Mouse (Mus musculus) liver, embryonic 13.5 days (tissue): ENCODE data around the gene Gm17334. TPM values are rescaled to one million over a fixed set of nuclear protein-coding genes. Genes with fewer than 3 reads are reported as not detected.

Experiments
- ATAC-seq: fragments of 200-750 bp; cut with Nextera tagmentation; 2 replicates; pipeline ENCODE4 v1.8.0; 2017; ENCODE audit warnings: low read depth, mild to moderate bottlenecking, moderate number of reproducible peaks, moderate library complexity
- DNase-seq: peaks from one replicate; pipeline ENCODE4 v3.0.0; 2022
- H3K27ac ChIP-seq: fragments of 300-500 bp; sonication (generic); 2 replicates; pipeline ENCODE4 v1.5.1; 2015; ENCODE audit warnings: moderate library complexity, mild to moderate bottlenecking, inconsistent platforms
- H3K27me3 ChIP-seq: fragments of 300-500 bp; sonication (generic); 2 replicates; pipeline ENCODE4 v1.6.1; 2015; ENCODE audit warnings: mild to moderate bottlenecking, inconsistent platforms
- H3K36me3 ChIP-seq: fragments of 300-500 bp; sonication (generic); 2 replicates; pipeline ENCODE4 v1.6.1; 2015; ENCODE audit warnings: mild to moderate bottlenecking, inconsistent platforms
- H3K4me1 ChIP-seq: fragments of 300-500 bp; sonication (generic); replicated peaks from 2 replicates; pipeline ENCODE4 v1.6.1; 2015; ENCODE audit warnings: inconsistent platforms
- H3K4me2 ChIP-seq: fragments of 300-500 bp; sonication (generic); 2 replicates; pipeline ENCODE4 v1.6.1; 2015; ENCODE audit warnings: inconsistent platforms, mild to moderate bottlenecking, moderate library complexity
- H3K4me3 ChIP-seq: fragments of 300-500 bp; sonication (generic); replicated peaks from 2 replicates; pipeline ENCODE4 v1.5.1; 2015; ENCODE audit warnings: mild to moderate bottlenecking, inconsistent platforms
- H3K9ac ChIP-seq: fragments of 300-500 bp; sonication (generic); 2 replicates; pipeline ENCODE4 v1.6.1; 2015; ENCODE audit warnings: mild to moderate bottlenecking, inconsistent platforms
- H3K9me3 ChIP-seq: fragments of 300-500 bp; sonication (generic); replicated peaks from 2 replicates; pipeline ENCODE4 v1.6.1; 2016; ENCODE audit warnings: inconsistent platforms
- WGBS: fragments of 180-500 bp; shearing (Covaris S2); methylation state at CpG from one replicate; pipeline ENCODE4 v1.1.7; 2015; ENCODE audit not compliant: insufficient replicate concordance; 5-methylcytosine and 5-hydroxymethylcytosine counted together
- polyA plus RNA-seq: library from polyadenylated mRNA; unstranded; fragments of >200 nt; fragmentation: Nextera tagmentation; extraction: Ambion mirVana; gene quantifications from 2 replicates; pipeline ENCODE4 v1.2.1, GENCODE M21; 2015

Gene Gm17334
- polyA plus RNA-seq, 1 experiment from 2014 or later: not detected

GRCm38 (mm10) chr11:53769185-53769576 is 3.8 kb downstream of the Gm17334 start:
- Histone ChIP-seq H3K4me2 (peak overlapping the region; percentile 88), H3K36me3 (peaks cover 11% of the 10 kb centered on the region), H3K27ac (no peak overlapping the region), H3K4me1 (peaks cover 35% of the 10 kb centered on the region), H3K9me3 (no peaks in the 10 kb centered on the region), H3K9ac (peak overlapping the region; percentile 38; the same call in 1 of the 2 replicates), H3K27me3 (peaks cover 46% of the 10 kb centered on the region), H3K4me3 (peak overlapping the region; percentile 68)
- ATAC-seq (no peak), DNase-seq (no peak)
- 58% methylated on average over 12 of the region's 12 CpGs for WGBS

GRCm38 (mm10) chr11:53768422-53769184 is 4.4 kb downstream of the Gm17334 start:
- WGBS: 60% methylated on average over 13 of the region's 13 CpGs
- Histone ChIP-seq H3K36me3 (peaks cover 6% of the 10 kb centered on the region), H3K4me3 (no peak overlapping the region), H3K27ac (no peak overlapping the region), H3K27me3 (peaks cover 49% of the 10 kb centered on the region), H3K4me2 (no peak overlapping the region), H3K4me1 (peaks cover 41% of the 10 kb centered on the region), H3K9me3 (no peaks in the 10 kb centered on the region), H3K9ac (no peak overlapping the region)
- no peak for DNase-seq
- no peak for ATAC-seq

GRCm38 (mm10) chr11:53764581-53764980 is 8.4 kb downstream of the Gm17334 start:
- peak overlapping the region; percentile 85; the same call in 1 of the 2 replicates for H3K4me2 ChIP-seq
- 60% methylated on average over 5 of the region's 5 CpGs for WGBS
- no peaks in the 10 kb centered on the region for H3K9me3 ChIP-seq
- no peak overlapping the region for H3K27ac ChIP-seq
- H3K4me3 ChIP-seq: no peak overlapping the region
- no peak for ATAC-seq
- H3K4me1 ChIP-seq: peaks cover 44% of the 10 kb centered on the region
- peaks cover 39% of the 10 kb centered on the region for H3K27me3 ChIP-seq
- H3K36me3 ChIP-seq: no peaks in the 10 kb centered on the region
- DNase-seq: no peak
- no peak overlapping the region for H3K9ac ChIP-seq

GRCm38 (mm10) chr11:53763496-53764140 is 9.4 kb downstream of the Gm17334 start:
- peak; percentile 68 for ATAC-seq
- peak overlapping the region; percentile 85 for H3K4me2 ChIP-seq
- H3K4me1 ChIP-seq: peaks cover 47% of the 10 kb centered on the region

GRCm38 (mm10) chr11:53762827-53763495 is 10.0 kb downstream of the Gm17334 start:
- Histone ChIP-seq H3K27me3 (peaks cover 24% of the 10 kb centered on the region; the same call in 1 of the 2 replicates), H3K4me2 (peak overlapping the region; percentile 85), H3K4me1 (peaks cover 52% of the 10 kb centered on the region), H3K36me3 (no peaks in the 10 kb centered on the region), H3K9ac (peak overlapping the region; percentile 65), H3K27ac (peak overlapping the region; percentile 76), H3K4me3 (peak overlapping the region; percentile 57), H3K9me3 (no peaks in the 10 kb centered on the region)
- 2% methylated on average over 23 of the region's 23 CpGs for WGBS
- DNase-seq: no peak
- ATAC-seq: peak; percentile 4; the same call in 1 of the 2 replicates

More at GRCm38 (mm10) chr11:53763496-53764140, 9.4 kb downstream of the Gm17334 start:
- H3K9me3 ChIP-seq: no peaks in the 10 kb centered on the region
- WGBS: 1% methylated on average over 33 of the region's 33 CpGs
- DNase-seq: peak; percentile 47
- no peaks in the 10 kb centered on the region for H3K36me3 ChIP-seq
- peak overlapping the region; percentile 65 for H3K9ac ChIP-seq
- H3K27me3 ChIP-seq: peaks cover 30% of the 10 kb centered on the region
- H3K27ac ChIP-seq: peak overlapping the region; percentile 76
- H3K4me3 ChIP-seq: peak overlapping the region; percentile 57

- peaks cover 22% of the 10 kb centered on the region; the same call in 1 of the 2 replicates for H3K27me3 ChIP-seq
- no peaks in the 10 kb centered on the region for H3K36me3 ChIP-seq
- peaks cover 52% of the 10 kb centered on the region for H3K4me1 ChIP-seq
- no peaks in the 10 kb centered on the region for H3K9me3 ChIP-seq
- H3K9ac ChIP-seq: peak overlapping the region; percentile 65
- peak overlapping the region; percentile 76 for H3K27ac ChIP-seq
- WGBS: 43% methylated on average over 2 of the region's 2 CpGs
- H3K4me3 ChIP-seq: peak overlapping the region; percentile 57
- ATAC-seq: no peak
- H3K4me2 ChIP-seq: peak overlapping the region; percentile 85
- DNase-seq: no peak
Observed at GRCm38 (mm10) chr11:53762426-53762825, 10.6 kb downstream of the Gm17334 start.

- Histone ChIP-seq H3K9ac (no peak overlapping the region), H3K4me2 (no peak overlapping the region), H3K36me3 (no peaks in the 10 kb centered on the region), H3K27me3 (peaks cover 20% of the 10 kb centered on the region; the same call in 1 of the 2 replicates), H3K9me3 (no peaks in the 10 kb centered on the region), H3K4me1 (peaks cover 52% of the 10 kb centered on the region), H3K27ac (peak overlapping the region; percentile 76; the same call in 1 of the 2 replicates), H3K4me3 (no peak overlapping the region)
- ATAC-seq (no peak), DNase-seq (no peak)
- WGBS: 63% methylated on average over 2 of the region's 2 CpGs
Observed at GRCm38 (mm10) chr11:53761822-53762221, 11.2 kb downstream of the Gm17334 start.

GRCm38 (mm10) chr11:53761284-53761683 is 11.7 kb downstream of the Gm17334 start:
- WGBS: 60% methylated on average over 5 of the region's 5 CpGs
- DNase-seq (no peak), ATAC-seq (no peak)
- Histone ChIP-seq H3K4me2 (no peak overlapping the region), H3K36me3 (no peaks in the 10 kb centered on the region), H3K27me3 (peaks cover 20% of the 10 kb centered on the region; the same call in 1 of the 2 replicates), H3K9ac (no peak overlapping the region), H3K27ac (no peak overlapping the region), H3K4me1 (peaks cover 52% of the 10 kb centered on the region), H3K9me3 (no peaks in the 10 kb centered on the region), H3K4me3 (no peak overlapping the region)

- no peaks in the 10 kb centered on the region for H3K36me3 ChIP-seq
- no peak overlapping the region for H3K4me3 ChIP-seq
- peaks cover 19% of the 10 kb centered on the region; the same call in 1 of the 2 replicates for H3K27me3 ChIP-seq
- ATAC-seq (no peak), DNase-seq (no peak)
- no peak overlapping the region for H3K27ac ChIP-seq
- peaks cover 49% of the 10 kb centered on the region for H3K4me1 ChIP-seq
- H3K9ac ChIP-seq: no peak overlapping the region
- no peak overlapping the region for H3K4me2 ChIP-seq
- 49% methylated on average over 22 of the region's 22 CpGs for WGBS
- no peaks in the 10 kb centered on the region for H3K9me3 ChIP-seq
Observed at GRCm38 (mm10) chr11:53759545-53760406, 13.2 kb downstream of the Gm17334 start.

GRCm38 (mm10) chr11:53758791-53759351 is 14.1 kb downstream of the Gm17334 start:
- no peak for DNase-seq
- Histone ChIP-seq H3K36me3 (no peaks in the 10 kb centered on the region), H3K4me3 (no peak overlapping the region), H3K4me2 (no peak overlapping the region), H3K9ac (no peak overlapping the region), H3K9me3 (no peaks in the 10 kb centered on the region), H3K27me3 (peaks cover 16% of the 10 kb centered on the region; the same call in 1 of the 2 replicates), H3K27ac (no peak overlapping the region), H3K4me1 (peaks cover 40% of the 10 kb centered on the region)
- WGBS: 48% methylated on average over 6 of the region's 6 CpGs
- no peak for ATAC-seq
